Mouse (Mus musculus) myocyte (in vitro differentiated cells): ENCODE measurements around the gene Dpm1. TPM values are rescaled to one million over a fixed set of nuclear protein-coding genes. Genes with fewer than 3 reads are reported as not detected.
A peak's percentile ranks its signal among the peaks of the same experiment; 100 is the strongest.

Experiments
- H3K27me3 ChIP-seq: one replicate; pipeline ENCODE4 v1.6.1; 2011; ENCODE audit not compliant: control insufficient read depth, insufficient read depth, insufficient read length
- H3K36me3 ChIP-seq: one replicate; pipeline ENCODE4 v1.6.1; 2011; ENCODE audit not compliant: control insufficient read depth, insufficient read depth
- H3K4me2 ChIP-seq: one replicate; pipeline ENCODE4 v1.6.1; 2011; ENCODE audit warnings: low read depth, control low read depth
- H3K4me3 ChIP-seq: one replicate; pipeline ENCODE4 v1.5.1; 2011; ENCODE audit warnings: mild to moderate bottlenecking, control low read depth, moderate library complexity
- H3K79me2 ChIP-seq: one replicate; pipeline ENCODE4 v1.6.1; 2011; ENCODE audit not compliant: control insufficient read depth, insufficient read depth
- H3ac ChIP-seq: one replicate; pipeline ENCODE4 v1.6.1; 2011; ENCODE audit not compliant: control insufficient read depth, insufficient read length
- CEBPB ChIP-seq: IDR thresholded peaks from 2 replicates; pipeline ENCODE4 v1.6.1; 2011; ENCODE audit warnings: mild to moderate bottlenecking, moderate library complexity; ENCODE audit not compliant: poor library complexity, insufficient read depth, severe bottlenecking
- E2F4 ChIP-seq: IDR thresholded peaks from one replicate; pipeline ENCODE4 v1.6.1; 2011; ENCODE audit warnings: mild to moderate bottlenecking, control low read depth, moderate library complexity; ENCODE audit not compliant: insufficient read depth
- MAX ChIP-seq: IDR thresholded peaks from one replicate; pipeline ENCODE4 v1.6.1; 2011; ENCODE audit warnings: low read depth, mild to moderate bottlenecking, control low read depth
- MYOD1 ChIP-seq, 3 experiments: IDR thresholded peaks; one replicate each; pipeline ENCODE4 v1.6.1; 2011; ENCODE audit warnings: control low read depth in 2 of 3, low read depth in 2 of 3, mild to moderate bottlenecking in 2 of 3, moderate library complexity in 1 of 3; ENCODE audit not compliant: insufficient read length in 2 of 3, control insufficient read depth in 1 of 3
- MYOG ChIP-seq, 3 experiments: IDR thresholded peaks; one replicate each; pipeline ENCODE4 v1.6.1; 2011; ENCODE audit warnings: control low read depth in 2 of 3, low read depth in 2 of 3, mild to moderate bottlenecking in 2 of 3; ENCODE audit not compliant: insufficient read length in 2 of 3, control insufficient read depth in 1 of 3, insufficient read depth in 1 of 3
- POLR2A ChIP-seq: IDR thresholded peaks from one replicate; pipeline ENCODE4 v1.6.1; 2011; ENCODE audit warnings: low read depth, mild to moderate bottlenecking, control low read depth, moderate library complexity; ENCODE audit not compliant: insufficient read length
- POLR2AphosphoS2 ChIP-seq: IDR thresholded peaks from one replicate; pipeline ENCODE4 v1.6.1; 2011; ENCODE audit warnings: low read depth, control low read depth; ENCODE audit not compliant: insufficient read length
- REST ChIP-seq: IDR thresholded peaks from one replicate; pipeline ENCODE4 v1.6.1; 2011; ENCODE audit warnings: mild to moderate bottlenecking, control low read depth, moderate library complexity; ENCODE audit not compliant: insufficient read depth, insufficient read length
- SRF ChIP-seq: IDR thresholded peaks from one replicate; pipeline ENCODE4 v1.6.1; 2011; ENCODE audit warnings: low read depth; ENCODE audit not compliant: control insufficient read depth, insufficient read length
- TCF12 ChIP-seq: IDR thresholded peaks from one replicate; pipeline ENCODE4 v1.6.1; 2011; ENCODE audit warnings: mild to moderate bottlenecking, control low read depth; ENCODE audit not compliant: poor library complexity, insufficient read depth, severe bottlenecking
- TCF3 ChIP-seq: IDR thresholded peaks from one replicate; pipeline ENCODE4 v1.6.1; 2011; ENCODE audit warnings: low read depth, control low read depth; ENCODE audit not compliant: insufficient read length
- USF1 ChIP-seq: IDR thresholded peaks from one replicate; pipeline ENCODE4 v1.6.1; 2011; ENCODE audit warnings: low read depth, mild to moderate bottlenecking, control low read depth, moderate library complexity
- polyA plus RNA-seq: library from polyadenylated mRNA; unstranded; fragments of >200 nt; fragmentation: generic; extraction: Trizol; gene quantifications from one replicate; pipeline ENCODE4 v1.2.1, GENCODE M21; 2012; ENCODE audit warnings: missing spikeins

Gene Dpm1
- polyA plus RNA-seq, 1 experiment = 39.3 TPM

GRCm38 (mm10) chr2:168230773-168231470 lies 531 bp upstream of the Dpm1 start:
- Histone ChIP-seq H3ac (peak overlapping the region; percentile 82), H3K4me2 (peak overlapping the region; percentile 48), H3K4me3 (peak overlapping the region; percentile 96), H3K79me2 (peaks cover 44% of the 10 kb centered on the region), H3K27me3 (no peaks in the 10 kb centered on the region), H3K36me3 (peaks cover 5% of the 10 kb centered on the region)
- TF ChIP-seq POLR2AphosphoS2 (peak; percentile 13), USF1 (no peak), TCF3 (no peak), CEBPB (no peak), MYOD1 (IDR thresholded peaks at IDR 0.05; ENCODE audit: control insufficient read depth in 1 of 3, insufficient read length in 2 of 3, low read depth in 2 of 3) (peak in 1 of 3 experiments; percentile 6), MYOG (IDR thresholded peaks at IDR 0.05; ENCODE audit: control insufficient read depth in 1 of 3, insufficient read depth in 1 of 3, insufficient read length in 2 of 3, low read depth in 2 of 3) (peak in 2 of 3 experiments; percentile 29 to 42)

- Histone ChIP-seq H3K79me2 (peaks cover 44% of the 10 kb centered on the region), H3K36me3 (peaks cover 6% of the 10 kb centered on the region), H3ac (peak overlapping the region; percentile 82), H3K27me3 (no peaks in the 10 kb centered on the region), H3K4me2 (peak overlapping the region; percentile 79), H3K4me3 (peak overlapping the region; percentile 96)
- TF ChIP-seq MYOG (IDR thresholded peaks at IDR 0.05; ENCODE audit: control insufficient read depth in 1 of 3, insufficient read depth in 1 of 3, insufficient read length in 2 of 3, low read depth in 2 of 3) (no peak), POLR2A (no peak), TCF12 (no peak), REST (no peak), POLR2AphosphoS2 (no peak), MYOD1 (IDR thresholded peaks at IDR 0.05; ENCODE audit: control insufficient read depth in 1 of 3, insufficient read length in 2 of 3, low read depth in 2 of 3) (no peak), E2F4 (no peak), MAX (no peak), TCF3 (no peak), SRF (no peak), USF1 (no peak), CEBPB (no peak)
Observed at GRCm38 (mm10) chr2:168229116-168230025, 1.0 kb downstream of the Dpm1 start.

GRCm38 (mm10) chr2:168223326-168223725 lies 7.1 kb downstream of the Dpm1 start:
- H3ac ChIP-seq = no peak overlapping the region
- H3K79me2 ChIP-seq = peaks cover 18% of the 10 kb centered on the region
- H3K4me3 ChIP-seq = no peak overlapping the region
- H3K36me3 ChIP-seq = peaks cover 31% of the 10 kb centered on the region
- no peak overlapping the region for H3K4me2 ChIP-seq
- TF ChIP-seq POLR2AphosphoS2 (no peak), CEBPB (no peak), SRF (no peak), TCF12 (no peak), E2F4 (no peak), REST (no peak), USF1 (no peak), MAX (no peak), MYOG (IDR thresholded peaks at IDR 0.05; ENCODE audit: control insufficient read depth in 1 of 3, insufficient read depth in 1 of 3, insufficient read length in 2 of 3, low read depth in 2 of 3) (no peak), MYOD1 (IDR thresholded peaks at IDR 0.05; ENCODE audit: control insufficient read depth in 1 of 3, insufficient read length in 2 of 3, low read depth in 2 of 3) (no peak), POLR2A (no peak), TCF3 (no peak)
- no peaks in the 10 kb centered on the region for H3K27me3 ChIP-seq

GRCm38 (mm10) chr2:168213788-168214397 lies 16.5 kb downstream of the Dpm1 start:
- Histone ChIP-seq H3K4me3 (no peak overlapping the region), H3K79me2 (no peaks in the 10 kb centered on the region), H3K36me3 (peaks cover 52% of the 10 kb centered on the region), H3K27me3 (no peaks in the 10 kb centered on the region), H3K4me2 (no peak overlapping the region), H3ac (no peak overlapping the region)
- TF ChIP-seq POLR2A (no peak), MAX (no peak), TCF3 (no peak), POLR2AphosphoS2 (no peak), SRF (no peak), MYOD1 (IDR thresholded peaks at IDR 0.05; ENCODE audit: control insufficient read depth in 1 of 3, insufficient read length in 2 of 3, low read depth in 2 of 3) (no peak), CEBPB (no peak), E2F4 (no peak), MYOG (IDR thresholded peaks at IDR 0.05; ENCODE audit: control insufficient read depth in 1 of 3, insufficient read depth in 1 of 3, insufficient read length in 2 of 3, low read depth in 2 of 3) (no peak), REST (no peak), TCF12 (no peak), USF1 (no peak)
